ENCODE assay signal across 9 mouse cellular contexts in genomic region chr14:48709371-48710061, GRCm38 (mm10). TPM values are rescaled to one million over a fixed set of nuclear protein-coding genes. Genes with fewer than 3 reads are reported as not detected.
DNase-seq lines count a peak whose midpoint lies in the region; ATAC-seq and TF ChIP-seq lines count a peak whose summit lies in the region.
"Had no signal": no experiment of that assay in that cellular context is flagged by ENCODE, and none has a peak within 500 bp of the region (broad histone marks: within the 10 kb centered on the region; RNA-seq: fewer than 3 reads in every experiment).

No protein-coding gene starts in this region.

- DNase-seq in adrenal gland, postnatal 36 days: peak; percentile 4 to 5
- DNase-seq in adrenal gland, postnatal 4 days (ENCODE audit: low spot score in 2 of 2): no peak
- peak; percentile 95 for DNase-seq in brain, embryonic 14.5 days (ENCODE audit: low read depth)
- DNase-seq in forebrain, embryonic 14.5 days (ENCODE audit: low spot score): peak; percentile 88
- peak; percentile 18 for DNase-seq in right cerebral cortex, postnatal 14 days
- DNase-seq in urinary bladder, postnatal 4 days (ENCODE audit: low spot score in 2 of 2): no peak

- no peaks in the 10 kb centered on the region for H3K36me3 ChIP-seq in forebrain, embryonic 14.5 days (ENCODE audit: control insufficient read depth, insufficient read depth, low read length)
- no peaks in the 10 kb centered on the region for H3K36me3 ChIP-seq in kidney, embryonic 15.5 days
- no peaks in the 10 kb centered on the region for H3K36me3 ChIP-seq in liver, embryonic 12.5 days

- H3K27ac ChIP-seq in forebrain, embryonic 14.5 days (ENCODE audit: low read depth, low read length): no peak overlapping the region
- H3K27ac ChIP-seq in kidney, embryonic 15.5 days: no peak overlapping the region
- no peak overlapping the region for H3K27ac ChIP-seq in liver, embryonic 12.5 days

- H3K4me1 ChIP-seq in forebrain, embryonic 14.5 days (ENCODE audit: control insufficient read depth, insufficient read depth, low read length): peaks cover 14% of the 10 kb centered on the region
- peaks cover 3% of the 10 kb centered on the region; the same call in 1 of the 2 replicates for H3K4me1 ChIP-seq in kidney, embryonic 15.5 days
- 0 out of 2 replicates have a peak, but pooled peaks cover 7% of the 10 kb centered on the region for H3K4me1 ChIP-seq in liver, embryonic 12.5 days

- peak overlapping the region; percentile 52 for H3K4me2 ChIP-seq in forebrain, embryonic 14.5 days (ENCODE audit: low read length)
- H3K4me2 ChIP-seq in kidney, embryonic 15.5 days: peak overlapping the region; percentile 48
- peak overlapping the region; percentile 46 for H3K4me2 ChIP-seq in liver, embryonic 12.5 days

- 0 out of 2 replicates have a peak overlapping the region, but pooled peaks have one; percentile 21 for H3K9ac ChIP-seq in forebrain, embryonic 14.5 days (ENCODE audit: low read length)
- H3K9ac ChIP-seq in kidney, embryonic 15.5 days: no peak overlapping the region
- no peak overlapping the region for H3K9ac ChIP-seq in liver, embryonic 12.5 days

- peak overlapping the region; percentile 23 for H3K4me3 ChIP-seq in forebrain, embryonic 14.5 days (ENCODE audit: low read depth, low read length)
- H3K4me3 ChIP-seq in kidney, embryonic 15.5 days (replicated peaks): peak overlapping the region; percentile 24
- H3K4me3 ChIP-seq in liver, embryonic 12.5 days: peak overlapping the region; percentile 27; the same call in 1 of the 2 replicates

- WGBS in forebrain, embryonic 14.5 days: 1% methylated on average over 20 of the region's 20 CpGs
- WGBS in kidney, embryonic 15.5 days: 3% methylated on average over 20 of the region's 20 CpGs
- WGBS in liver, embryonic 12.5 days (ENCODE audit: insufficient replicate concordance): 5% methylated on average over 20 of the region's 20 CpGs

- TF ChIP-seq CTCF in brain, embryonic 14.5 days (IDR thresholded peaks at IDR 0.05; ENCODE audit: borderline replicate concordance, extremely low read depth, insufficient read depth, insufficient read length): no peak

- 0 out of 2 replicates have a peak, but pooled peaks cover 8% of the 10 kb centered on the region for H3K27me3 ChIP-seq in forebrain, embryonic 14.5 days (replicated peaks; ENCODE audit: control insufficient read depth, insufficient read depth, low read length)
- peaks cover 76% of the 10 kb centered on the region for H3K27me3 ChIP-seq in kidney, embryonic 15.5 days
- peaks cover 31% of the 10 kb centered on the region for H3K27me3 ChIP-seq in liver, embryonic 12.5 days (replicated peaks)

- TF ChIP-seq POLR2A in brain, embryonic 14.5 days (IDR thresholded peaks at IDR 0.05; ENCODE audit: borderline replicate concordance, extremely low read depth, insufficient read depth, insufficient read length, poor library complexity, severe bottlenecking): no peak

- H3K9me3 ChIP-seq in forebrain, embryonic 14.5 days (replicated peaks; ENCODE audit: control insufficient read depth, low read length): no peaks in the 10 kb centered on the region
- no peaks in the 10 kb centered on the region for H3K9me3 ChIP-seq in kidney, embryonic 15.5 days (replicated peaks)
- H3K9me3 ChIP-seq in liver, embryonic 12.5 days (replicated peaks): no peaks in the 10 kb centered on the region

- peak; percentile 90 for ATAC-seq in forebrain, embryonic 14.5 days
- peak; percentile 74; the same call in 1 of the 2 replicates for ATAC-seq in kidney, embryonic 15.5 days (replicated peaks; ENCODE audit: low FRiP score)
- peak; percentile 68 for ATAC-seq in liver, embryonic 12.5 days

RNA-seq across cellular contexts. Expression of gene Otx2, which starts 35.9 kb away (rescaled TPM):
- total RNA-seq in adrenal gland, postnatal 36 days (2021): not detected
- total RNA-seq in adrenal gland, postnatal 4 days (2021): not detected
- polyA plus RNA-seq in brain, embryonic 14.5 days (2012; rRNA removed): 44.7 and 65.6 TPM in 2 replicates
- polyA plus RNA-seq in forebrain, embryonic 14.5 days (2014; fragmentation: Nextera tagmentation; extraction: Ambion mirVana): 18.1 and 19.0 TPM in 2 replicates
- polyA plus RNA-seq in kidney, embryonic 15.5 days (2015; fragmentation: Nextera tagmentation; extraction: Ambion mirVana): not detected in 2 replicates
- not detected in 2 replicates for polyA plus RNA-seq in liver, embryonic 12.5 days (2016; fragmentation: Nextera tagmentation; extraction: Ambion mirVana)
- polyA plus RNA-seq: small intestine, adult 2 months had no signal

Comparison
In these comparisons a context has a peak if more than half of its experiments do, and no peak if none do; other contexts are left out.
1. DNase-seq: peak in adrenal gland, postnatal 36 days (2 of 2), brain, embryonic 14.5 days (single experiment), forebrain, embryonic 14.5 days (single experiment) and right cerebral cortex, postnatal 14 days (single experiment); none in adrenal gland, postnatal 4 days (0 of 2) and urinary bladder, postnatal 4 days (0 of 2).
2. RNA of gene Otx2, which starts 35.9 kb away (polyA plus RNA-seq): 44.7 to 65.6 TPM in brain, embryonic 14.5 days and 18.1 to 19.0 TPM in forebrain, embryonic 14.5 days; not detected in kidney, embryonic 15.5 days and not detected in liver, embryonic 12.5 days; every median in the first group is over 10 times any median in the second.
3. Peak in every context shown above with its lines, with median percentiles within 50 percentile points of each other: ATAC-seq, H3K4me2 ChIP-seq and H3K4me3 ChIP-seq.